Mouse (Mus musculus) embryo, embryonic 9.5 days (tissue): ENCODE measurements around the gene Ptpn7.
"Not testable (repeated sequence)": the region's sequence is repeated elsewhere in the genome, so short reads cannot be mapped to it uniquely, and the experiment has no call there.

ENCODE experiments used
- DNase-seq: peaks from one replicate; pipeline ENCODE4 v3.0.0-alpha.2; 2017; ENCODE audit errors: extremely low spot score

The Ptpn7 gene

GRCm38 (mm10) chr1:135186427-135186826 is 53.9 kb downstream of the Ptpn7 start:
- DNase-seq = no peak

- not testable (repeated sequence) for DNase-seq
These were observed 54.5 kb downstream of the Ptpn7 start for GRCm38 (mm10) chr1:135187016-135187415.

- DNase-seq = no peak
These were observed 55.7 kb downstream of the Ptpn7 start for GRCm38 (mm10) chr1:135188197-135188596.

GRCm38 (mm10) chr1:135189186-135189585 is 56.7 kb downstream of the Ptpn7 start:
- no peak for DNase-seq

GRCm38 (mm10) chr1:135194335-135194734 is 61.8 kb downstream of the Ptpn7 start:
- not testable (repeated sequence) for DNase-seq
